Mouse (Mus musculus) lung, adult 2 months (tissue): ENCODE measurements at regions not wholly inside any gene's neighbourhood (a gene's known extent, or its start where the extent isn't known, plus 50 kb on each side); places are given as distances from the start of the nearest gene placed in this dataset.

Experiments used
- CTCF ChIP-seq: fragments of 200-500 bp; IDR thresholded peaks from 2 replicates; pipeline ENCODE4 v1.5.1; 2011; ENCODE audit warnings: mild to moderate bottlenecking, low read length, control low read depth; ENCODE audit not compliant: insufficient read depth
- POLR2A ChIP-seq: fragments of 200-500 bp; IDR thresholded peaks from 2 replicates; pipeline ENCODE4 v1.6.1; 2011; ENCODE audit warnings: low read depth, mild to moderate bottlenecking, control low read depth, low read length, borderline replicate concordance; ENCODE audit errors: extremely low read depth

DNA sequence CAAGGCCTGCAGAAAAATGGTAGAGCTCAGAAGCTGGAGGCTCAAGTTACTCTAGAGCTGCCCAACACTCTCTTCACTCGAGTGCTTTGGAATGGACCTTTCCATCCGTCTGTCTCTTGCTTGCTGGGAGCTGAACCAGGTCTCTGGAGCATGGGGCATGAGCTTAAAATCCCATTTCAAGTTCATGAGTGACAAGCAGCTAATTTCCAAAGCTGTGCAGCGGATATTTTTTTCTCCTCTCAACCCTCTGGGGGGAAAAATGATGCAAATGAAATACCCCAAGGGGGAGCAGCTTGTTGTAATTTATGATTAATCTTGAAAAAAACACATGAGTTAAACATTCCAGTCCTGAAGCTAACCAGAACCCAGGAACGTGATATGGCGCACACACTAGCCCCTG is 101.2 kb upstream of the Habp2 start:
- TF ChIP-seq CTCF (no peak), POLR2A (no peak)
